Mouse (Mus musculus): ENCODE data around the gene Thoc2.

DNA sequence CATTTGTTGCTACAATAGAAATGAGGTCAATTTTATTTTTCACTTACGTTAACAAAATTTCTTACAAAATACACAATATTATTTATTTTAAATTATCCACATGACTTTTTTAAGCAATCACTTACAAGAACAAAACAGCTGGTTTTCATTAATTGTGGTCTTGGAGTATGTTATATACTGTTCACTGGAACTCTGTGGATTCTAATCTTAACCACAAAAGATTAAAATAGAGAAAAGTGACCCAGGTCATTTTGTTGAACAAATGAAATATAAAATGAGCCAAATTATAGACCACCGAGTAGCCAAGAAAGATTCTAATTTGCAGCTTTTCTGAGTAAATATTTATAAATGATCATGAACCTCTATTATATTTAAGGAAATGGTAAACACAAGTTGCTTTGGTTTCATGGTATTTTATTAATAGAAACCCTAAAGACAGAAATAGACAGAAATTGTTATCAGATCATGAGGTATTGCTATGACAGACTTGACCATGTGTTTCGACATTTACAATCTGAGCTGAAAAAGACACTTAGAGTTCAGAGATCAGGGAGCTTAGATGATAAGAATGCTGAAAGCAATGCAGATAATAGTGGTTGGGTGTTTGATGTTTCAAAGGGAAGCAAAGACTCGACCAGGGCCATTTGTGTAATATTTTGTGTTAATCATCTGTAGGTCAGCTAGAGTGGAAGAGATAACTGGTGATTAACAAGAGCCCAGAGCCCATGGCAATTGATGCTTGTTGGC, 35.5 kb downstream of the Thoc2 start:
- TF ChIP-seq GATA1 (IDR thresholded peaks at IDR 0.05; ENCODE audit: borderline replicate concordance, low read length) (no peak), FLI1 (IDR thresholded peaks at IDR 0.05; ENCODE audit: low read length) (no peak)
